Mouse (Mus musculus) right cerebral cortex, postnatal 25 days (tissue): ENCODE measurements around the gene Tmem59.

ENCODE experiments used
- DNase-seq: peaks from one replicate; pipeline ENCODE4 v3.0.0; 2022

Tmem59 gene

DNA sequence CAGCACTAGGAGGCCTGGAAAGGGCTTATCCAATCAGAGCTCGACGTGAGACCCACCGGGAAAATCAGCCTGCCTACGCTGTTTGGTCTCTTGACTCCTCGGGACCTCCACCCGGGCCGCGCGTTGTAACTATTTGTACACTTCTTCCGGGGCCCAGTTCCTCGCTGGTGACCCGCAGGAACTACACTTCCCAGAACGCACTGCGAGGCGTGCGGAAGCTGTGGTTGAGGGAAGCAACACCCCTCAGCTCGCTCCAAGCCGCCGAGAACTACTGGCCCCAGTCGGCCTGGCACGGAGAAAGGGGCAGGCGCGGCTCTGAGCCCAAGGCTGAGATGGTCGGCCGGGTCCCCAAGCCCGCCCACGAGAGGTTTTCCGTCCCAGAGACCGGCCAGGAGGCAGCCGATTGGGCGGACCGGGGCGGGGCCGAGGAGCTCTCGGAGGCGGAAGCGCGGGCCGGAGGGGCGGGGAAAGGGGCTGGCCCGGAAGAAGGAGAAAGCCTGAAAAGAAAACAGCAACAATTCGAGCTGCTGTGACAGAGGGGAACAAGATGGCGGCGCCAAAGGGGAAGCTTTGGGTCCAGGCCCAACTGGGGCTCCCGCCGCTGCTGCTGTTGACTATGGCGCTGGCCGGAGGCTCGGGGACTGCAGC is at the start of gene Tmem59:
TSS of gene Tmem59 (plus strand) at position 218 of the 648 bp plus-strand sequence.
- DNase-seq, result peak; percentile 97

- no peak for DNase-seq
These were observed 48.8 kb upstream of the Tmem59 start for GRCm38 (mm10) chr4:107129373-107129772.

DNA sequence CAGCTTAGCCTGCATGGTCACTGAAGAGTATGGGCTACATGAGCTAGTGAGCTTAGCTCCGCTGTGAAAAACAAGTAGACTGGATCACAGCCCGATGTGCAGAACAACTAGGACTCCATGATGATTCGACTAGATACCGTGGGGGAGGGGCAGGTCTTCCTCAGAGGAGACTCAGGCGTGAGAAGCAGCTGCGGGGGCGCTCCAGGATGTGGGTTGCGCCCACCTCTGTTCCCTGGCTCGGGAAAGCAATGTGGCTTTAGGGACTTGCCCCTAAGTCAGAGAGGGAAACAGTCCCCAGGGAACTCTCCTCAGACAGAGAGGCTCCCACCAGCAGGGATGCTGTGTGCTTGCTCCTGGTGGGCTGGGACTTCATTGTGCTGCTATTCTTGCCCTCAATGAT is 47.7 kb upstream of the Tmem59 start:
- no peak for DNase-seq

- DNase-seq, result no peak
These were observed 43.3 kb upstream of the Tmem59 start for GRCm38 (mm10) chr4:107134891-107135290.

DNA sequence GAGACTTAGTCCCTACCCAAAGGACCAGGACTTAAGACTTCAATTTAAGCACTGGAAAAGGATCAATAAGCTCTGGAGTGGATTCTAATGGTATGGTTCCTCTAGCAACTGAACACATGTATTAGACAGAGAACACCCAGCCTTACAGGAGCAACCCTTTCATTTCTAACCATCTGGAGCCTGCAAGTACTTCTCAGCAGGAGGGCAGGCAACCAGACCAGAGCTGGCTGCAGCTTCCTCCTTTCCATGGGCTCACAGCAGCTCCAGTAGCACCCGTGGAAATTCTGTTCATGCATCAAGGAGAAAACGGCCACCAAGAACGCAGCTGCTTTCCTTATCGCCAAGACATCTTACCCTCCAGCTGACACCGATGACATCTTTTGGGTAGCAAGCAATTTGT is 42.5 kb upstream of the Tmem59 start:
- no peak for DNase-seq

DNA sequence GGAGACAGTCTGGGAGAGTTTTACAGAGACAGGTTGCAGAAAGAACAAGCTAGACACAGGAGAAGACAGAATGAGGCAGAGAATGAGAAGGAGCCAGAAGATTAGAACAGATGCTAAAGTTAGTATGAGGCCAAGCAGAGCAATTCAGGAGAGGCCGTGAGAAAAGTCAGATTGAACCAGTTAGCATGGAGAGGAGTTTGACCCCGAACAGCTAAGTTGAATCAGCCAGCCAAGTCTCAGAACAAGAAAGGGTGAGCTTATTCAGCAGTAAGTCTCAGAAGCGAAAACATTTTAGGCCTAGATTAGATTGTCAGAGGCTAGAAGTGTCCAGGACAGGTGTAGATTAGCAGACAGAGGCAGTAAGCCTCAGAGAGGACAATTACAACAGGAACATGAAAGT is 41.7 kb upstream of the Tmem59 start:
- DNase-seq, result no peak

DNA sequence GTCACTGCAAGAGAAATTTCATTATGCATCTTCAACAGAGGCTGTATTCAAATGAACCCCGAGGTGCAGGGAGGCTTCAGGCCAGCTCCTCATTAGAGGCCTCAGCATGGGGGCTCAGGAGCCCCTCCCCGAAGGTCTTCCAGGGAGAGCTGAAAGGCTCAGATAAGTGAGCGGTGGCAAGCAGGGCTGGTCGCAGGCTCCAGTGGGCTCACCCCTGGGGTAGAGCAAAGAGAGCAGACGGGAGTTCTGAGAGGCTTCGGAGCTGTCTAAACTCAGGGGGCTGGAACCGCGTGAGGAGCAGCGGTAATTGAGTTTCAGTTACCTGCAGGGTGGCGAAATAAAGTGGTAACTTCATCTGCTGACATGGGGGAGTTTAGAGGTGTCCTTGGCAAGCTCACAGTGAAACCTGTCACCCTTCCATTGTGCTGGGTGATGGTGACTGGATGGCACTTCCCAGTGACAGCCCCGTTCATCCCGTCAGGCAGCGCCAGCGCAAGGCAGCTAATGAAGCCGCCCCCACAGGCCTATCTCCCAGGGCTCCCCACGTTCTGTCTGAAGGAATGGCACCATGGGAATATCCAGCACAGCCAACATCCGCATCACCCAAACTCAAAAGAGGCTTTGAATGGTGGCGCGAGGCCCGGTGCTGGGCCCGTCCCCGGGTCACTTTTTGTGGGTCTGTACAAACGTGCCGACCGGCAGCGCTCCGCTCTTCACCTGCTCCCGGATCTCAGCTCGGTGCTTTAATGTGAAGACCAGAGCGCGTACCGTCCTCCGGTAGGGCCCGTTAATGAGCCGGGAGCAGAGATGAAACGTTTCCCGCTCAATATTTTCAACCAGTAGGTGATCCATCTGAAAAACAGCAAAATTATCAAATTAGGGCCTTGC is 39.0 kb upstream of the Tmem59 start:
- no peak for DNase-seq

GRCm38 (mm10) chr4:107139836-107140631 is 38.2 kb upstream of the Tmem59 start:
- no peak for DNase-seq

GRCm38 (mm10) chr4:107143511-107143910 is 34.7 kb upstream of the Tmem59 start:
- no peak for DNase-seq

GRCm38 (mm10) chr4:107150991-107151390 is 27.2 kb upstream of the Tmem59 start:
- DNase-seq, result peak; percentile 44

- DNase-seq, result no peak
These were observed 25.6 kb upstream of the Tmem59 start for GRCm38 (mm10) chr4:107152571-107152970.

- DNase-seq, result no peak
These were observed 21.2 kb upstream of the Tmem59 start for GRCm38 (mm10) chr4:107156983-107157401.

- no peak for DNase-seq
These were observed 18.9 kb upstream of the Tmem59 start for GRCm38 (mm10) chr4:107159166-107159773.

GRCm38 (mm10) chr4:107160181-107160580 is 18.0 kb upstream of the Tmem59 start:
- no peak for DNase-seq

DNA sequence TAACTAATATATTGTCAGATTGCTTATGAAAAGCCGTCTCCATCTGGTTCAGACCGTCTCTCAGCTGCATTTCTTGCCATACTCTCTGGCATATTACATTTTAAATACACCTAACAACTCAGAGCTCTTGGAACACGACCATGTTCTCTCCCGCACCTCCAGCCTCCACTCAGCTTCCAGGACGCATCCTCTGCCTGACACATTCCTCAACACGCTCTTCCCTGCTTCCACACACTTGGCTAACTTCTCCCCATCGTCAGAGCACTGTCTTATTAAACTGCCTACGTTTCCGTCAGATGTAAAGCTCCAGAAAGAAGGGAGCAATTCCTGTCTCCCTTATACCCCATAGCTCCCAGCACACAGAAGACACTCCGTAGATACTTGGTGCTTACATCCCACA is 14.9 kb upstream of the Tmem59 start:
- DNase-seq, result peak; percentile 57

GRCm38 (mm10) chr4:107163756-107164587 is 14.2 kb upstream of the Tmem59 start:
- DNase-seq, result peak; percentile 57

GRCm38 (mm10) chr4:107166700-107167099 is 11.5 kb upstream of the Tmem59 start:
- no peak for DNase-seq

DNA sequence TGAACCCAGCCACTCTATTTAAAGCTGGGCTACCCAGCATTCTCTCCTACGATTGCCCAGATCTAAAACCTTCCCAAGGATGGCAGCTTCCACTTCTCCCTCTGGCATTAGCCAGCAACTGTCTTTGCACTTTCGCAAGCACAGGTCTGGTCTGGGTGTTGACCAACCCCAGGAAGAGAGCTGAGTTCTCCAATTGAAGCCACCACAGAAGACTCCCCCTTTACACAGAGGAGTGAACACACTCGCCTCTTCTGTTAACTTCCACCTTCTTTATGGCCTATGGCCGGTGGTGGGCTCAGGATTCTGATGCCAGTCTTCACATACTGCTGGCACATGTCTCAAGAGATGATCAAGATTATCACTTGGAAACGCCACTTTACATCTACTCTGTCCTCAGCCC is 10.4 kb upstream of the Tmem59 start:
- no peak for DNase-seq

DNA sequence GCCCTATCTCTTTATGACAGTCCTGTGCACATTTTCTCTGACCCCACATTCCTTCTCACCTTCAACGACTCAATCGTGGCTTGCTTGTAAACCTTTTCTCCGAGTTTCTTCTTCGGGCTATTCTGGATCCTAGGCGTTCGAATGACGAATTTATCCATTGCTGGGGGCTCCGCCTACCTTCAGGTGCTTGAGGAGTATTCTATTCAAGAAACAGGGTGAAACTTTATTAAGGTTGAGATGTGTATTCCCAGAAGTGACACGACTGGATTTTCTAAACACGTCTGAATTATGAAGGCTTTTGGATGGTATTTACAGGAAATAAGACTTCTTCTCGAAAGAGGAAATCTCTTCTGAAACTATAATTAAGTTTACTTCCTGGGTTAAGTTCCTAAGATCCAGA is 693 bp upstream of the Tmem59 start:
- DNase-seq, result no peak

DNA sequence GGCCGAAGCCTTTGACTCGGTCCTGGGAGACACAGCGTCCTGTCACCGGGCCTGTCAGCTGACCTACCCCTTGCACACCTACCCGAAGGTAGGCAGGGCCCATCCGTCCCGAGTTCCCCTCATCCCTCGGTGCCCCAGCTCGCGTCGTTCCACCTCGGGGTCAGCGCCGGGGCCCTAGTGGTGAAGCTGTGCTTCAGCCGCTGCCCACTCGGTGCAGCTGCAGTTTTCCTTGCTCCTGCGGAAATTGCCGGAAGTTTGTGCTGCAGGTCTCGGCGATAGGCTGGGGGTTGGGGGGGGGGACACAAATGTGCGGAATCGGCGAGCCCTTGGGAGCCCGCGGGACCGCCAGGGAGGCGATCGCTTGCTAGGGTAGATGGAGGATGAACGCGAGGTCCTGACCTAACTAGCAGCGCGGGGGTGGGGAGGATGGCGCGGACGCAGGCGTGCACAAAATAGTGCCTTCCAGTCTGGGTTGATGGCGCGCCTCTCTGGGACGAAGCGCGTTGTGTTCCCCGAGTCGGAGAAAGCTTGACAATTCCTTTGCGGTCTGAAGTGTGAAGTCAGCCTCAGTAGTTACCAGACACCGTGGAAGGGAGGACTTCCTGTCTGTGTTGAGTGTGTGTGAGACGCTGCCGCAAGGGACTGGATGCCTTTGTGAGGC is 761 bp downstream of the Tmem59 start, which contains the start of gene Tceanc2:
TSS of gene Tceanc2 (minus strand) at position 287 of the 661 bp plus-strand sequence.
- DNase-seq, result peak; percentile 43

DNA sequence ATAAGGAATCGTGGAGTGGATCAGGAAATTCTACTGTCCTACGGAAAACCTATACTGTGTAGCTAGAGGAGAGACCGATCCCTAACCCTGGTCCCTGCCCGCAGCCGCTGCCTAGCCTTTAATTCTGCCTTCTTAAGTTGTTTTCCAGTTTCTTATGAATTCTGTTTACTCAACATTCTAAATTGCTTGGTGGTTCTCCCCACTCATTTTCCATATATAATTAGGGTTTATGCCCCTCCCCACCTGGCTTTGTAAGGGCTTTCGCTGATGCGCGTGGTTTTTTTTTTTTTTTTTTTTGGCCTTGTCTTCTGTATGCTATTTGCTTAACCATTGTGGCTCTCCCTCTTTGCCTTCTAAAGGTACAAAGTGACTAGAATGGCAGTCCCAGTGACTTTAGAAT is 1.4 kb downstream of the Tmem59 start:
- DNase-seq, result no peak
